Mouse (Mus musculus) urinary bladder, adult 18-20 months (tissue): ENCODE measurements around the gene Rpl3l.
"Not testable (repeated sequence)": the region's sequence is repeated elsewhere in the genome, so short reads cannot be mapped to it uniquely, and the experiment has no call there.

Experiments used
- DNase-seq, 2 experiments: peaks; one replicate each; pipeline ENCODE4 v3.0.0; 2022; ENCODE audit warnings: low spot score in 2 of 2, mixed read lengths in 2 of 2

Gene Rpl3l

DNA sequence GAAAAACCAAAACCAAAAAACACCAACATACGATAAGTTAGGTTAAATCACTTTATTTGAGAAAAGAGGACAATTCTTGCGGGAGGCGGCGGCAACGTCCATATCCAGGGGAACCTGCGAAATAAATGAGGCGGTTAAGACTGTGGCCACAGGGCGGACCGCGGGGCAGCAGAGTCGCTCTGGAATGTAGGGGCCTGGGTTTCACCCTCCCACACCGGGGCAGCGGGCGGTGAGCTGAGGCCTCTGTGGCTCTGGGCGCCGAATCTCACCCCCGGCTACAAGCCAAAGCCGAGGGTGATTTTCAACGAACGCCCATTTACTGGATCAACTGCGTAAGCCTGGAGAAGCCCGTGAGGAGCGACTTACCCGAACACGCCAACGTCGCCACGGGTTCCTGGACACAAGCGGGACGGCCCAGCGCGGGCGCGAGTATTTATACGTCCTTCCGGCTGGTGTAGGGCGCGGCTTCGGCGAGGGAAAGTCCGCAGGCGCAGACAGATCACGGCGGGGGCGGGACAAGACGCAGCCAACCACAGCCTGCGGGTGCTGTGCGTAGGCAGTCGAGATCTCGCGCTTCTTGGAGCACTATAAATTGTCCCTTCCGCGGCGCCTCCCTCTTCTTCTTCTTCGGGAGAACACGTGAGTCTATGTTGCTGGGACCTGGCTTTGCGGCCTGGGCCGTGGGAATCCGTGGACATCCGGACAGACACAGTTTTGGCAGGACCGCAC, 8.0 kb upstream of the Rpl3l start:
- DNase-seq, result peak; percentile 89 to 97

DNA sequence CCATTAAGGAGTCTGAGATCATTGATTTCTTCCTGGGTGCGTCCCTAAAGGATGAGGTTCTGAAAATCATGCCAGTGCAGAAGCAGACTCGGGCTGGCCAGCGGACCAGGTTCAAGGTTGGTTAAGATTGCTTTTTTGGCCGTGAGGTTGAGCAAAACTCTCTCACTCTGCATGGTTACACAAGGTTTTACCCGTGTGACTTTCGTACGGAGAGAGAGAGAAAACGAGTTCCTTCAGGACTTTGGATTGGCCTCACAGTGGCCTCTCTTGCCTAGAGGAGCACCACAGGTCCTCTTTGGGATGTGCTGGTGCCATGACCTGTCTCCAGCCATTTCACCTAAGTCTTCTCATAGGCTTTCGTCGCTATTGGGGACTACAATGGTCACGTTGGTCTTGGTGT, 7.0 kb upstream of the Rpl3l start:
- DNase-seq, result not testable (repeated sequence)

DNA sequence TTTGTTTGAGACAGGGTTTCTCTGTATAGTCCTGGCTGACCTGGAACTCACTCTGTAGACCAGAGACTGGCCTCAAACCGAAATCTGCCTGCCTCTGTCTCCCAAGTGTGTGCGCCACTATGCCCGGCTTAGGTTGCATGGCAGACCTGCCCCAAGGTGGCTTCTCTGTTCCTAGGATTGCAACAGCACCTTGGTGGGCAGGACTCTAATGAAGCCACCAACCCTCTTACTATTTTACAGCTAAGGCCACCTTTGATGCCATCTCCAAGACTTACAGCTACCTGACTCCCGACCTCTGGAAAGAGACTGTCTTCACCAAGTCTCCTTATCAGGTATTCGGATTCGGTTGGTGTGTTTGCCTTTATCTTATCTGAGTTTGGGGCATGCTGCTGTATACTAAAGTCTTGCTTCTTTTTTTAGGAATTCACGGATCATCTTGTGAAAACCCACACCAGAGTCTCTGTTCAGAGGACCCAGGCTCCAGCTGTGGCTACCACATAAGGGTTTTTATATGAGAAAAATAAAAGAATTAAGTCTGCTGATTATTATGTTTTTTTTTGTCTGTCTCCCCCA, 6.2 kb upstream of the Rpl3l start:
- DNase-seq, result not testable (repeated sequence)

DNA sequence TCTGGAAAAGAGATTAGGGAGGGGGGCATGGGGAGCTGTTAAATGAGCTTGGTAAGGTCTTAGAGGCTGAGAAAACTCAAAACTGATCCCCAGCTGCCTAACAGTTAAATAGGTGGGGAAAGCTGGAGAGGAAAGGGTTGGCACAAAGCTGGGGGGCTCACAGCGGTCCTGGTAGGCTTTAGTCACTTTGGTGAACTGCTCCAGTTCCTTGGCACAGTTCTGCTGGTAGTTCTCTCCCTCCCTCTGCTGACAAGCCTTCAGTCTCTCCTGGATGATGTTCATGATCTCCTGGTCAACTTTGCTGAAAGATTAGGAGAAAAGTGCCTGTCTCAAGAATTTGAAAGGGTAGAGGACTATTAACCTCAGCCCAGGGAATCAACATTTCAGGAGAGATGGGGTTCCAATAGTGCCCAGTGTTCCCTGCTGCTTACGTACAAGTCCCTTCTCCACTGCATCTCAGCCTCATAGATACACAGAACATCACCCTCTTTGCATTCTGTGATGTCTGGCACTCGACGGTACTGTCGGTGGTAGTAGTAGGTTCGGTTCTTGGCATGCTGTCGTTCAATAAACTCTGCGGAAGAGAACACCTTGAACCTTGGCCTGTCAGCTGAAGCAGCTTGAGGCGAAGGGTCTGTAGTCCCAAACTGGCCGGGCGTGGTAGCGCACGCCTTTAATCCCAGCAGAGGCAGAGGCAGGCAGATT, 5.2 kb upstream of the Rpl3l start:
- DNase-seq, result no peak

DNA sequence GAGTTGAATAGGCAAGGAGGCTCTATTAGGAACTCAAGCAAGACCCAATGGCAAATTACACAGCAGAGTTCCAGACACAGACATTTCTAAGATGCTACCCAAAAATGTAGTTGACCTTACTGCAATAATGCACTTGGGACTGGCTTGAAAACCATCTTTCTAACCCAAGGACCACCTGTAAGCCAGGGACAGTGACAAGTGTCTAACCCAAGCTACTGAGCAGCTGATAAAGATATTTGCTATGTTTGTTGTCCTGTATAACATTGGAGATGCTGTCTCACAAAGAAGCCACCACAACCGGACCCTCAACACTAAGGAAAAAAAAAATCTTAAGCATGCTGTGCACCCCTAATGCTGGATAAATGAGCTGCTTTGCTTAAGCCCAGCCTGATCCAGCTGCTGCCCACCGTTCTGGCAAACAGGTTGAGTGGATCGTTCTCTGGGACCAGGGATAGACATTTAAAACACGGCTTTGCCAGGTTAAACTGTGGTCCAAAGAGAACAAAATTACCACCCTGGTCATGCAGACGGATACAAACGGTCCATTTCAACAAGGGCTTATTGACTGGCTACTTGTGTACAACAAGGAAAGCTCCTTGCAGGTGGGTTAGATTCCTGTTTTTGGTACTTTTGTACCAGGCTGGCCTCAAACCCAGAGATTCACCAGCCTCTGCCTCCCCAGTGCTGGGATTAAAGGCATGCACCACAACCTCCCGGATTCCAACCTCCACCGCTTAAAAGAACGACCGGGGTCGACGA, 4.3 kb upstream of the Rpl3l start:
- DNase-seq, result no peak

DNA sequence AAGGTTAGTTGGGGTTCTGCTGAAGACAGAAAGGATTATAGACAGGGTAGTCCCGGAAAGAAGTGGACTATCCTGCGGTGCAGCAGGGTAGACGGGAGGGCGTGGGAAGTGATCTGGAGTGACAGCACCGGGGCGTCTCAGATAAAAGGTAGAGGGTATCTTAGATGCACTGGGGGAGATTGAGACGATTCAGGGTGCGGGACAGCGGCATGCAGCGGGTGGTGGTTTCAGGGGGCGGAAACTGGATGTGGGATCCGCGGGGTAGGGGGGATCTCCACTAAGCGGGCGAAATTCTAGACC, 3.8 kb upstream of the Rpl3l start:
- DNase-seq, result peak in 1 of 2 experiments; percentile 28

DNA sequence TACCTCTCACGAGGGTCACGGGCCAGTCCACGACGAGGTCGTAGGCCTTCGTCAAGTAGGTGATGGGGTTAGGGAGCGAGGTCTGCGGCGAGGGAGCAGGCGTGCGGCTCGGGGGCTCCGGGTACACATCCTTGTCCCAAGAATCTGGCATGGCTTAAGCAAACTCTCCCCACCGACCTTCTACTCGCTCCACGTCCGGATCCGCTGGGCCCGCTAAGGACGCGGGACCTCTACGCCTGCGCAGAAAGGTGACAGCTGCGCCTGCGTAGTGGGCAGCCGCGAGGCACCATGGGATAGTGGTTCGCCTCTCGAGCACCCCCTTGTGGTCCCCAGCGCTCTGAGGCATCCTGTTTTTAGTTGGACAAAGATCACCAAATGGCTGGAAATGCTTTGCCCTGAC, 3.4 kb upstream of the Rpl3l start, which contains the start of gene Ndufb10:
Ndufb10 (minus strand) TSS at position 295 of the 400 bp plus-strand sequence.
- DNase-seq, result peak; percentile 90 to 94

DNA sequence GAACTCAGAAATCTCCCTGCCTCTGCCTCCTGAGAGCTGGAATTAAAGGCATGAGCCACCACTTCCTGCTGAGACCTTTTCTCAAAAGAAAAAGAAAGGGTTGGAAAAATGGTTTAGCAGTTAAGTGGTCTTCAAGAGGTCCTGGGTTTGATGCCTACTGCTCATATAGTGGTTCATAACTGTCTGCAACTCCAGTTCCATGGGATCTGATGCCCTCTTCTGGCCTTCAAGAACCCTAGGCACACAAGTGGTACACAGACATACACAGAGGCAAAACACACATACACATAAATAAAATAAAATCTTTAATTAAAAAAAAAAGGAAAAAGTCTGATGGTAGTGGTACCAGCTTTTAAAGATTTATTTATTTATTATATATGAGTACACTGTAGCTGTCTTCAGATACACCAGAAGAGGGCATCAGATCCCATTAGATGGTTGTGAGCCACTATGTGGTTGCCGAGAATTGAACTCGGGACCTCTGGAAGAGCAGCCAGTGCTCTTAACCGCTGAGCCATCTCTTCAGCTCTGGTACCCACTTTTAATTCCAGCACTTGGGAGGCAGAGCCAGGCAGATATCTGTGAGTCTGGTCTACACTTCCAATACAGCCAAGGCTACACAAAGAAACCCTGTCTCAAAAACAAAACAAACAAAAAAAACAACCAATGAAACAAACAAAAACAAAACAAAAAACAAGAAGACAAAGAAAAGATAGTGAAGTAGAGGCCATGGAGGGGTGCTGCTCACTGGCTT, 1.8 kb upstream of the Rpl3l start:
- DNase-seq, result no peak

DNA sequence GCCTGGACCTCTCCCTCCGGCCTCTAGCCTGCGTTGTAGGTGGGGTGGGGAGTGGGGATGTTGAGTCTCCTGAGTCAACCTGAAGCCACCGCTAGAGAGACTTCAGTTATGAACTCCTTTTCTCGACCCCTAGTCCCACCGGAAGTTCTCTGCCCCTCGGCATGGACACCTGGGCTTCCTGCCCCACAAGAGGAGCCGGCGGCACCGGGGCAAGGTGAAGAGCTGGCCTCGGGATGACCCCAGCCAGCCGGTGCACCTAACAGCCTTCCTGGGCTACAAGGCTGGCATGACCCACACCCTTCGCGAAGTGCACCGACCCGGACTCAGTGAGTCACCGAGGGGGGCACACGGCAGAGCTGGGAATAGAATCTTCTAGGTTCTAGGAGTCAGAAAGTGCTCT, 564 bp downstream of the Rpl3l start:
- no peak for DNase-seq

DNA sequence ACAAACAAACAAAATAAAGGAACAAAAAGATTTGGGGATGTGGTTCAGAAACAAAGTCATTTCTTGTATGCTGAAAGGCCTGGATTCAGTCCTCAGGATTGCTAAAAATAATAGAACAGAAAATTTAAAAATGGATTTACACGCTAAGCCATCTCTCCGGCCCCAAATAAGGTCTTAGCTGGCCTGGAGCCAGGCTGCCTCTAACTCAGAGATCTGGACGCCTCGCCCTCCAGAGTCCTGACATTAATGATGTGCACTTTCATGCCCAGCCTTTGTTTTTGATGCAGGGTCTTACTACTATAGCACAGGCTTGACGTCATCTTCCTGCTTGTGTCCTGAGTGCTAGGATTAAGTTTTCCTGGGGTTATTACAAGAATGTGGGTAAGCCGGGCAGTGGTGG, 1.4 kb downstream of the Rpl3l start:
- no peak for DNase-seq

DNA sequence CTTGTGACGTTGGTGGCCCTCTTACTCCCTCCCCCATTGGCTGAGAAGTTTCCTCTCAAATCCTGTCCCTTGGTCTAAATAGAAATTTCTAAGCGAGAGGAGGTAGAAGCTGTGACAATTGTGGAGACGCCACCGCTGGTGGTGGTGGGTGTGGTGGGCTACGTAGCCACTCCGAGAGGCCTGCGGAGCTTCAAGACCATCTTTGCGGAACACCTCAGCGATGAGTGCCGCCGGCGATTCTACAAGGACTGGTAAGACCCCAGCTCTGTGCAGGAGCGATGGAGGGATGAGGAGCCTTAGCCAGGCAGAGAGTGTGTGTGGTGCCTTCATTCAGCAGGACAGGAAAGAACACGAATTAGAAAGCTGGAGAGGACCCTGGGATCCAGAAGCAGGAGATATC, 3.2 kb downstream of the Rpl3l start:
- DNase-seq, result no peak

DNA sequence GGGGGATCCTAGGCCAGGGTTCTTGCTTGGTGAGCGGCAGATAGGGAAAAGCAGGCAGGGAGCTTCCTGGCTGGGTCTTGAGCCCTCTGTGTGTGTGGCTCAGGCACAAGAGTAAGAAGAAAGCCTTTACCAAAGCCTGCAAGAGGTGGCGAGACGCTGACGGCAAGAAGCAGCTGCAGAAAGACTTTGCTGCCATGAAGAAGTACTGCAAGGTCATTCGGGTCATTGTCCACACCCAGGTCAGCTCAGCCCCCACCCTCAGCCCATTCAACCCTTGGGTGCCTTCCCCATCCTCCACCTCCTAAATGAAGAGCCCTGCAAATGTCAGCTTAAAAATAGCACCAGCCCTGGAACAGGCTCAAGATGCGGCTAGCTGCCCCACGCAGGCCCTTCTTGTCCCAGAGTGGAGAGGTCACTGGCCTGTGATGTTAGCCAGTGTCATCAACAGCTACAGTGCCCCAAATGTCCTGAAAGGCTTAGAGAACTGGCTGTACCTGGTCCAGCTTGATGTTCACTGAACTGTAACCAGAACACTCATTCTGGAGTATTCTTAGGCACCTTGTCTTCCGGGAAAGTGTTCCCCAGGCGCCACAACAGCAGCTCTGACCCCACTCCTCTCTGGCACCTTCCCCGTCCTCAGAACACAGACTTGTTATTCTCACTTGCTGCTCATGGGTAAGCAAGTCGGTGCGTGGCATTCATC, 4.8 kb downstream of the Rpl3l start:
- DNase-seq, result no peak

DNA sequence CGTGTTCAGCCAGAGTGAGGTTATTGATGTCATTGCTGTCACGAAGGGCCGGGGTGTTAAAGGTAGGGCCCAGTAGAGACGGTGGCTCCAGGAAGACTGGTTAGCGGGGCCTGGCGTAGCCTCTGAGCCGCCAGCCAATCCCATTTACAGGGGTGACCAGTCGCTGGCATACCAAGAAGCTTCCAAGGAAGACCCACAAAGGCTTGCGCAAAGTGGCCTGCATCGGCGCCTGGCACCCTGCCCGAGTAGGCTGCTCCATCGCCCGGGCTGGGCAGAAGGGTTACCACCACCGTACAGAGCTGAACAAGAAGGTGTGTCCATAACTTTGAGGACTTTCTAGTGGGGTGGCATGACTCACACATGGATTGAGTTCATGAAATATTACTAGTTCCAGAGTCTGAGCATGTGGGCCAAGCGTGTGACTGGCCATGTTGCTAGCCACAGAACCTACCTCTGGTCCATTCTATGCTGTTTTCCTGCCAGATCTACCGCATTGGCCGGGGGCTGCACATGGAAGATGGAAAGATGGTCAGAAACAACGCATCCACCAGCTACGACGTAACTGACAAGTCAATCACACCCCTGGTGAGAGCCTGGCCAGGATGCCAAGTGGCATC, 5.9 kb downstream of the Rpl3l start:
- DNase-seq, result no peak

DNA sequence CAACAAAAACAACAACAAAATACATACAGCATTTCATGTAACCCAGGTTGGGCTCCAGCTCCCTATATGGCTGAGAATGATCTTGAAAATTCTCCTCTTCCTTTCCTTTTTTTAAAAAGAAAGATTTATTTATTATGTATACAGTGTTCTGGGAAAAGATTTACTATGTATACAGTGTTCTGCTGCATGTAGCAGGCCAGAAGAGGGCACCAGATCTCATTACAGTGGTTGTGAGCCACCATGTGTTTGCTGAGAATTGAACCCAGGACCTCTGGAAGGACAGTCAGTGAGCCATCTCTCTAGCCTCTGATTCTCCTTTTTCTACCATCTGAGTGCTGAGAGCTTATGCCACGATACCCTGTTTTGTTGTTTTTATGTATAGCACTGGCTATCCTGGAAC, 6.9 kb downstream of the Rpl3l start:
- DNase-seq, result no peak

DNA sequence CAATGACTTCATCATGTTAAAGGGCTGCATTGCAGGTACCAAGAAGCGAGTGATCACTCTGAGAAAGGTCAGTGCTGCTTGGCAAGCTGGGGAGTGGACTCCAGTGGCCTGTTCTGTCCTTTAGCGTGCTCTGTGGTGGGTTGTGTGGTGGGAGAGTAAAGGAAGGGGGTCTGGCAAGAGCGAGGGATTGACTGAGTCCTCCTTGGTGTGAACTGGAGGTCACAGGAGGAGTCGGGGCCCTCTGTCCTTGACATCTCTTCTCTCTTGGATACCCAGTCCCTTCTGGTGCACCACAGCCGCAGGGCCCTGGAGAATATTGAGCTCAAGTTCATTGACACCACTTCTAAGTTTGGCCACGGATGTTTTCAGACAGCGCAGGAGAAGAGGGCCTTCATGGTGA, 7.8 kb downstream of the Rpl3l start:
- no peak for DNase-seq

DNA sequence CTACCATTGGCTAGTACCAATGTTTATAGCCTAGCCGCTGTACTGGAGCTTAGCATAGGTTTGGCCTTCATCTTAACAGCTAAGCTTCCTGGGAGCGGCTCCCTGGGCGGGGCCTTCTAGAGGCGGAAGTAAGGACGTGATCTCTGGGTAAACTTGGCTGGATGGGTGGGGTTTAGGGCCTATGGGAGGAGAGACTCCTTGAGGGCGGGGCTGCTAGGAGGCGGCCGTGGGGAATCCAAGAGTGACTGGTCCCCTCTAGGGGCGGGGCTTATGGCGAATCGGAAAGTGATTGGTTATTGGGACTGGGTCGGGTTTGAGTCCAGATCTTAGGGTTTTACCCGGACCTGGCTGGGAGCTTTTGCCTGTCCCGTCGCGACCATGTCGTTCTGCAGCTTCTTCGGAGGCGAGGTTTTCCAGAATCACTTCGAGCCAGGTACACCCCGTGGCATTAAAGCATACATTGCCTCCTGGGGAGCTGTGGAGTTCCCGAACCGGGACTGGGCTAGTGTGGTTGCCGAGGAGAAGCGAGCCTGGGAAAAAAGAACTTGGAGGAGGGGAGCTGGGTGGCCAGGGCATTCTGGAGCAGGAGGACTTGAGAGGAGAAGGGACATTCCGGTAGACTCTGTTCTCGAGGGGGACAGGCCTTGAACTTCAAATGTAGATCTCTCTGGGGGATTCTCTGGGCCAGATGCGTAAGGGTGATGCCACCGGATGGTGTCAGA, 8.9 kb downstream of the Rpl3l start, which contains the start of gene Msrb1:
Msrb1 (plus strand) TSS at position 313 of the 722 bp plus-strand sequence.
- peak; percentile 89 to 98 for DNase-seq

DNA sequence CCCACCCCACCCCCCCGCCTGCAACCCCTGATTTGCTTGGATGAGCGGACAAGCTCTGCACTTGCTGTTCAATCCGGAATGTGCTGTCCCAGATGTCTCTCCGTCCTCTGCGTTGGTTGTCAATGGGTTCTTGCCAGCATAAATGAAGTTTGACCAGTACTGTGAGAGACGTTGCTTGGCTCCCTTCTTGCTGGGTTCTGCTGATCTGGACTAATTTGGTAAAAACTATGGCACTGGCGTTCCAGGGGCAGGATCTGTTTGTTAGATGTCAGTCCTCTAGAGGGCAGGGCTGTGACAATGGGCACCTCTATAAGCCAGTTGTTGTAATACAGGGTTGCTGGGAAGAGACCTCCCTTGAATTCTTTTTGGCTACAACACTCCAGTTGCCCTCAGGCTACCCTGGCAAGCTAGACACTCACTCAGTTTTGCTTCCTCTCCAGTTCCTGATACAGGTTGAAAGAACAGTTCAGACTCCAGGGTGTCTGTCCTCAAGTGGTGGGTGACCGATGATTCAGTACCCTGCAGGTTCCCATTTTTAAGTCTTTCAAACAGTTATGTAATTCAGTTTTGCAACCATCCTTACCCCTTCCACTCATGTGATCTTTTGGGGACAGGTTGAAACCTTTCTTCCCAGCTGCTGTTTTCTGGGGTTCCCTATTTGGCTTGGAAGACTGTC, 9.7 kb downstream of the Rpl3l start:
- no peak for DNase-seq

DNA sequence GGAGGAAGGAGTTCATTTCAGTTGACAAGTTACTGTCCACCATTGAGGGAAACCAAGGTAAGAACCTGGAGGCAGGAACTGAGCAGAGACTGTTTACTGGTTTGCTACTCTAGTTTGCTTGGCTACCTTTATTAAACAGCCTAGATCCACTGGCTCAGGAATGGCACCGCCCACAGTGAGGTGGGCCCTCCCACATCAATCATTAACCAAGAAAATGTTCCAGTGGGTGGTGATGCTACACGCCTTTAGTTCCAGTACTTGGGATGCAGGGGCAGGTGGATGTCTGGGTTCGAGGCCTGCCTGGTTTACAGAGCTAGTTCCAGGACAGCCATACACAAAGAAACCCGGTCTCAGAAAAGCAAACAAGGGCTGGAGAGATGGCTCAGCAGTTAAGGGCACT, 10.6 kb downstream of the Rpl3l start:
- DNase-seq, result no peak

DNA sequence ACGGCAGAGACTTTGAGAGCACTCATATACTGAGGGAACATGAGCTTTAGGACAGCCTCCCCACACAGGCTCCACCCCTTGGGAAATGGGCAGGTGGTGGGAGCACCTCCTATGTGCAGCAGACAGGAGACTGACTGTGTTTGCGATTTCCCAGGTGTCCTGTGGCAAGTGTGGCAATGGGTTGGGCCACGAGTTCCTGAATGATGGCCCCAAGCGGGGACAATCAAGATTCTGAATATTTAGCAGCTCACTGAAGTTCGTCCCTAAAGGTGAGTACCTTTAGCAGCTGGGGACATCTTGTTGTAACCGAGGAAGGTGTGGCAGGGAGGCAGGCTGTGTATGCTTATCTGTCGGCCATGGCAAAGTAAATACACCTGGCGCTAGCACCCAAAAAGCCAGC, 12.3 kb downstream of the Rpl3l start:
- no peak for DNase-seq
